Mouse (Mus musculus): ENCODE measurements around the gene Myo1a. TPM values are rescaled to one million over a fixed set of nuclear protein-coding genes. Genes with fewer than 3 reads are reported as not detected.
A peak's percentile ranks its signal among the peaks of the same experiment; 100 is the strongest.
"Not testable (repeated sequence)": the region's sequence is repeated elsewhere in the genome, so short reads cannot be mapped to it uniquely, and the experiment has no call there.

Gene Myo1a
- 0.88 and 0.96 TPM in 2 replicates for polyA plus RNA-seq (2015; fragmentation: Nextera tagmentation; extraction: Ambion mirVana)

- Histone ChIP-seq H3K4me1 (replicated peaks) (no peaks in the 10 kb centered on the region), H3K4me3 (no peak within 1 kb of the TSS)
- 77% methylated on average over 2 of the region's 2 CpGs for WGBS
Measured at GRCm38 (mm10) chr10:127704766-127705220, at the start of gene Myo1a. TSS of gene Myo1a (plus strand) at chr10:127705170.

DNA sequence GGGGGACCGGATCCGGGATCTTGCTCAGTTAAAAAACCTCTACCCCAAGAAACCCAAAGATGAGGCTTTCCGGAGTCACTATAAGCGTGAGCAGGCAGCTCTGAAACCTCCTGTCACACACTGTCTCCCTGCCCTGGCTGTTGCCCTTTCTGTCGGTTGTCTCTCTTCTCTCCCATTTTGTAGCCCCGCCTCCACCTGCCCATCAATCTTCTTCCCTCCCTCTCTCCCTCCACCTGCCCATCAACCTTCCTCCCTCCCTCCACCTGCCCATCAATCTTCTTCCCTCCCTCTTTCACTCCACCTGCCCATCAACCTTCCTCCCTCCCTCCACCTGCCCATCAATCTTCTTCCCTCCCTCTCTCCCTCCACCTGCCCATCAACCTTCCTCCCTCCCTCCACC lies 47.4 kb upstream of the Myo1a start:
- not testable (repeated sequence) for H3K27ac ChIP-seq (replicated peaks); H3K4me3 ChIP-seq; H3K36me3 ChIP-seq; H3K4me2 ChIP-seq; H3K9ac ChIP-seq; H3K9me3 ChIP-seq; ATAC-seq (ENCODE audit: low read depth)
- Histone ChIP-seq H3K27me3 (peaks cover 40% of the 10 kb centered on the region), H3K4me1 (replicated peaks) (peaks cover 14% of the 10 kb centered on the region)
- WGBS = 57% methylated on average over 6 of the region's 6 CpGs

More at GRCm38 (mm10) chr10:127704766-127705220, at the start of gene Myo1a:
- H3K9me3 ChIP-seq = no peaks in the 10 kb centered on the region
- no peak within 1 kb of the TSS for H3K9ac ChIP-seq
- H3K36me3 ChIP-seq = 0 out of 2 replicates have a peak, but pooled peaks cover 2% of the 10 kb centered on the region
- no peak within 1 kb of the TSS for H3K27ac ChIP-seq (replicated peaks)
- no peaks in the 10 kb centered on the region for H3K27me3 ChIP-seq
- H3K4me2 ChIP-seq = no peak within 1 kb of the TSS
- ATAC-seq (ENCODE audit: low read depth) = no peak

GRCm38 (mm10) chr10:127658076-127658475 lies 46.9 kb upstream of the Myo1a start:
- 17% methylated on average over 6 of the region's 6 CpGs for WGBS
- H3K9ac ChIP-seq = no peak overlapping the region
- H3K27ac ChIP-seq (replicated peaks) = no peak overlapping the region
- peaks cover 18% of the 10 kb centered on the region for H3K4me1 ChIP-seq (replicated peaks)
- H3K27me3 ChIP-seq = peaks cover 45% of the 10 kb centered on the region
- H3K4me3 ChIP-seq = no peak overlapping the region
- no peaks in the 10 kb centered on the region for H3K36me3 ChIP-seq
- no peak for ATAC-seq (ENCODE audit: low read depth)
- H3K9me3 ChIP-seq = no peaks in the 10 kb centered on the region
- H3K4me2 ChIP-seq = no peak overlapping the region

DNA sequence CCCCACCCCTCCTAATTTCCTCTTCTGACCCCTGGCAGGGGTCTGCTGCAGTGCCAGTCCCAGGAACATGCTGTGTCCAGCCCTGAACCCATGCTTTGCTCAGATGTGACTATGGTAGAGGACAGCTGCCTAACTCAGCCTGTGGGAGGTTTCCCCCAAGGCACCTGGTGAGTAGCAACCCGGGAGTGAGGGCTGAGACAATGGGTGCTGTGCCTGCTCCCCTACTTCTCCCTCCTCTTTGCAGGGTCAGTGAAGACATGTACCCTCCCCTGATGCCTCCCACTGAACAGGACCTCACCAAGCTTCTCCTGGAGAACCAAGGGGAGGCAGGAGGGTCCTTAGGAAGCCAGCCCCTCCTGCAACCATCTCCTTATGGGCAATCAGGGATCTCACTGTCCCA lies 45.4 kb upstream of the Myo1a start:
- no peak overlapping the region for H3K4me2 ChIP-seq
- no peak overlapping the region for H3K9ac ChIP-seq
- H3K4me1 ChIP-seq (replicated peaks) = peaks cover 31% of the 10 kb centered on the region
- no peak overlapping the region for H3K4me3 ChIP-seq
- no peak for ATAC-seq (ENCODE audit: low read depth)
- no peak overlapping the region for H3K27ac ChIP-seq (replicated peaks)
- peaks cover 60% of the 10 kb centered on the region for H3K27me3 ChIP-seq
- H3K9me3 ChIP-seq = no peaks in the 10 kb centered on the region
- no peaks in the 10 kb centered on the region for H3K36me3 ChIP-seq
- WGBS = 64% methylated on average over 1 of the region's 1 CpGs

- ATAC-seq (ENCODE audit: low read depth) = no peak
- Histone ChIP-seq H3K36me3 (no peaks in the 10 kb centered on the region), H3K9ac (peak overlapping the region; percentile 45), H3K4me3 (no peak overlapping the region), H3K4me1 (replicated peaks) (peaks cover 50% of the 10 kb centered on the region), H3K9me3 (no peaks in the 10 kb centered on the region), H3K27ac (replicated peaks) (no peak overlapping the region), H3K4me2 (peak overlapping the region; percentile 42), H3K27me3 (peaks cover 78% of the 10 kb centered on the region)
- 15% methylated on average over 14 of the region's 14 CpGs for WGBS
Measured at GRCm38 (mm10) chr10:127661291-127661914, 43.6 kb upstream of the Myo1a start.

- Histone ChIP-seq H3K4me1 (replicated peaks) (peaks cover 57% of the 10 kb centered on the region), H3K9ac (peak overlapping the region; percentile 45), H3K27me3 (peaks cover 85% of the 10 kb centered on the region), H3K9me3 (no peaks in the 10 kb centered on the region), H3K36me3 (no peaks in the 10 kb centered on the region), H3K27ac (replicated peaks) (no peak overlapping the region), H3K4me2 (peak overlapping the region; percentile 42), H3K4me3 (peak overlapping the region; percentile 10; the same call in 1 of the 2 replicates)
- ATAC-seq (ENCODE audit: low read depth) = no peak
- 3% methylated on average over 16 of the region's 16 CpGs for WGBS
Measured at GRCm38 (mm10) chr10:127661915-127662663, 42.9 kb upstream of the Myo1a start.

DNA sequence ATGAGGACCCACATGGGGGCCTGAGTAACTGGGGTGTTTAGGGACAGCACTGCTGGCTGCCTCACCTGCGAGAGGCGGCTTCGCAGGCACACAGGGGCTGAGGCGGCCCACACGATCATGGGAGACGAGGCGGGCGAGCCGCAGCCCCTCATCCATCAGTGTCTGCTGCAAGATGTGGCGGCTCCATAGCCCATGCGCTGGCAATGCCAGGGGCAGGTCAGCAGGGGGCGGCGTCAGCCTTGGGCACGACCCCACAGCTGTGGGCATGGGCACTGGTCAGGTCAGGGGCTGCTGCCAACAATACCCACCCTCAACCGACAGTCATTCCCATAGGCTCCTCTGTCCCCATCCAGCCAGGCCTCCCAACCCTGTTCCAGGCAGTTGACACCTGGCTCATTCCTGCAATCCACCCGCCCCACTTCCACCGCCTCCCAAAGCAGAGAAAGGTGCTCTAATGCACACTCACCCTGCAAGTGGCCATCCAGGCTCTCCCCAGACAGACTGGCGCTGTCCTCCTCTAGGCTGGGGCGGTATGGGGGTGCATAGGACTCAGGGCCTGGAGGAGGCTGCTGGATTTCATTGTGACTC lies 42.2 kb upstream of the Myo1a start:
- 10% methylated on average over 19 of the region's 19 CpGs for WGBS
- H3K27ac ChIP-seq (replicated peaks) = no peak overlapping the region
- peaks cover 63% of the 10 kb centered on the region for H3K4me1 ChIP-seq (replicated peaks)
- no peaks in the 10 kb centered on the region for H3K36me3 ChIP-seq
- H3K4me3 ChIP-seq = peak overlapping the region; percentile 10; the same call in 1 of the 2 replicates
- H3K9me3 ChIP-seq = no peaks in the 10 kb centered on the region
- no peak for ATAC-seq (ENCODE audit: low read depth)
- peaks cover 92% of the 10 kb centered on the region for H3K27me3 ChIP-seq
- H3K4me2 ChIP-seq = peak overlapping the region; percentile 42
- H3K9ac ChIP-seq = peak overlapping the region; percentile 44; the same call in 1 of the 2 replicates

DNA sequence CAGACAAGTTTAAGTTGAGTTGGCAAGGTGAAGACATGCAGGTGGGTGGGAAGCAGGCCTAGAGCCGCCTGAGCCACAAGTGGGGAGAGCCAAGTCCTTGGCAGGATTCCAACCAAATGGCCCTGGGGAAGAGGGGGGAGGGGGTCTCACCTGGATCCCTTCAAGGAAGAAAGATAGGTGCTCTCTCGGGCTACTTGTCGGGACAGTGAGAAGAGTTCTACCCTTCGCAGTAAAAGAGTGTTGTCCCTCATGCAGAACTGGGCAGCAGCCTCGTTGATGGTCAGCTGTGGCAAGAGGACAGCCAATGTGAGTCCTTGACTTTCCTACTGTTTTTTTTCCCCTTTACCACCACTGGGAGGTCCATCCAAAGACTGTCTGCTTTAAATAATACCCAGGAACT lies 41.4 kb upstream of the Myo1a start:
- Histone ChIP-seq H3K4me3 (no peak overlapping the region), H3K9ac (no peak overlapping the region), H3K27me3 (peaks cover 94% of the 10 kb centered on the region), H3K4me2 (peak overlapping the region; percentile 83; the same call in 1 of the 2 replicates), H3K36me3 (no peaks in the 10 kb centered on the region), H3K27ac (replicated peaks) (no peak overlapping the region), H3K9me3 (no peaks in the 10 kb centered on the region), H3K4me1 (replicated peaks) (peaks cover 72% of the 10 kb centered on the region)
- ATAC-seq (ENCODE audit: low read depth) = no peak
- 12% methylated on average over 5 of the region's 5 CpGs for WGBS

GRCm38 (mm10) chr10:127664166-127664565 lies 40.8 kb upstream of the Myo1a start:
- Histone ChIP-seq H3K4me2 (peak overlapping the region; percentile 83), H3K27ac (replicated peaks) (no peak overlapping the region), H3K9ac (0 out of 2 replicates have a peak overlapping the region, but pooled peaks have one; percentile 18), H3K27me3 (peaks cover 100% of the 10 kb centered on the region), H3K4me3 (0 out of 2 replicates have a peak overlapping the region, but pooled peaks have one; percentile 54), H3K36me3 (no peaks in the 10 kb centered on the region), H3K4me1 (replicated peaks) (peaks cover 78% of the 10 kb centered on the region), H3K9me3 (no peaks in the 10 kb centered on the region)
- WGBS = 9% methylated on average over 16 of the region's 16 CpGs
- no peak for ATAC-seq (ENCODE audit: low read depth)

DNA sequence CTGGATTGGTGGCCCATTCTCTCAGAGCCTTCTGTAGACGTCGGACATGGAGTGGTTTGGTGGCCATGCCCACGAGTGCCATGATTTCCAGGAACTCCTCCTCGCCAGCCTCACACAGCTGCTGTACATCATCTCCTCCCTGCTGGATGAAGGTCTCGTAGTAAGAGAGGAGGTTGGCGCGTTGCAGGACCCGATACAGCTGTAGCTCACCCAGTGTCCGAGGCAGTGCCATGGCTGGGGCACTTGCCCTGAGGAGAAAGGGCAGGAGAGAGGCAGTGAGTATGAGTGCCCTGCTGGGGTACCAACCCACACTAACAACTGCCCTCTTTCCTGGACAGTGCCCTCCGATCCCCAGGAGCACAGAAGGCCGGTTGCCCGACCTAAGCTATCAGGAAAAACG lies 40.1 kb upstream of the Myo1a start:
- no peak for ATAC-seq (ENCODE audit: low read depth)
- H3K4me1 ChIP-seq (replicated peaks) = peaks cover 81% of the 10 kb centered on the region
- no peaks in the 10 kb centered on the region for H3K36me3 ChIP-seq
- no peaks in the 10 kb centered on the region for H3K9me3 ChIP-seq
- no peak overlapping the region for H3K27ac ChIP-seq (replicated peaks)
- H3K9ac ChIP-seq = peak overlapping the region; percentile 72; the same call in 1 of the 2 replicates
- WGBS = 8% methylated on average over 13 of the region's 13 CpGs
- peak overlapping the region; percentile 83 for H3K4me2 ChIP-seq
- H3K27me3 ChIP-seq = peaks cover 100% of the 10 kb centered on the region
- H3K4me3 ChIP-seq = peak overlapping the region; percentile 54

- 4% methylated on average over 14 of the region's 14 CpGs for WGBS
- no peaks in the 10 kb centered on the region for H3K36me3 ChIP-seq
- H3K9ac ChIP-seq = peak overlapping the region; percentile 72
- ATAC-seq (ENCODE audit: low read depth) = no peak
- H3K4me1 ChIP-seq (replicated peaks) = peaks cover 81% of the 10 kb centered on the region
- H3K9me3 ChIP-seq = no peaks in the 10 kb centered on the region
- H3K27me3 ChIP-seq = peaks cover 97% of the 10 kb centered on the region
- peak overlapping the region; percentile 83 for H3K4me2 ChIP-seq
- peak overlapping the region; percentile 75 for H3K27ac ChIP-seq (replicated peaks)
- H3K4me3 ChIP-seq = peak overlapping the region; percentile 54
Measured at GRCm38 (mm10) chr10:127665366-127666181, 39.4 kb upstream of the Myo1a start.
